Mouse (Mus musculus) urinary bladder, postnatal 10 days (tissue): Measurements from ENCODE around the gene Gm973.
"Not testable (repeated sequence)": the region's sequence is repeated elsewhere in the genome, so short reads cannot be mapped to it uniquely, and the experiment has no call there.

Experiments
- DNase-seq: peaks from one replicate; pipeline ENCODE4 v3.0.0; 2022; ENCODE audit warnings: low spot score

Gm973 gene

GRCm38 (mm10) chr1:59589271-59589670 is 73.2 kb downstream of the Gm973 start:
- DNase-seq, result no peak

DNA sequence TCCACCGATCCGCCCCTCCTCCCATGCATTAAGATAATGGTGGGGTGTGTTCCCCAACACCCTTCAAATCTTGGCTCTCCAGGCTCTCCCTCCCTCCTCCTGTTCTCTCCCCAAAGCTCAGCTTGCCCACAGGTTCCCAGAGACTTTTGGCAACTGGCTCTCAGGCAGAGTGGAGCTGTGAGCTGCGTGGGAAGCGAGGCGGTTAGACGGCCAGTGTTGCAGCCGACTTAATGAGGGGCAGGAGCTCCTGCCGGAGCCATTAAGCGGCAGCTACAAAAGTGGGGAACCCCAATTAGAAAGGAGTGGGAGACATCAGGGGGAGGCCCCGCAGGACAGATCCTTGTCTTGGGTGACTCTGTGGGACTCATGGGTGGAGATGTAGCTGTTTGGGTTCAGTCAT is 76.3 kb downstream of the Gm973 start:
- no peak for DNase-seq

GRCm38 (mm10) chr1:59592876-59593275 is 76.8 kb downstream of the Gm973 start:
- no peak for DNase-seq

GRCm38 (mm10) chr1:59593622-59594035 is 77.6 kb downstream of the Gm973 start:
- no peak for DNase-seq

DNA sequence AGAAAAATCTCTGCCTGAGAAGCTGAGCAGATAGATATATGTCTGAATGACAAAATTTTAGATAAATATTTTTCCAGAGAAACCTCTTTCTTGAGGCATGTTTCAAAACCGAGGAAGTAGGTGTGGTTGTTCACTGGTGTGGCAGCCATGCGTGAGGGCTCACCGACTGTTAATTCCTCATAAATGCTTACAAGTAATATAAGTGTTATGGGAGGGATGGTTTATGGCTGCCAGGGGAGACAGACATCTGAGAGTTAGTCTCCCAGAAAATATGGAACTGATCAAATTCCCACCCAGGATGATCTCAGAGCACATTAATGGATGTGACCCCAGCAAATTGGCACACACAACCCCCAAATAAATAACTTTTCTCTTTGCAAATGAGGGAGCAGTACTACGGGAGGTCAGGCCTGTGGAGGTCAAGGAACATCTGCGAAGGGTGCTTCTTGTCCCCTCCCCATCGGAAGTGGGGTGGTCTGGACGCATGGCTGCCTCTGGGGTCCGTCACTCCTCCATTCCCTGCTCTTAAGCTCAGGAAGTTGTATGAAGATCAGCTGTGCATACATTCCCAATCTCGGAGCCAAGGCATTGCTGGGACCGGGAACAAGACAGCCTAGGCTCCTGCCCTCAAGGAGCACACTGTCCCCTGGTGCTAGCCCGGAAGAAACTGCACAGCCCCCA is 78.7 kb downstream of the Gm973 start:
- DNase-seq, result no peak

DNA sequence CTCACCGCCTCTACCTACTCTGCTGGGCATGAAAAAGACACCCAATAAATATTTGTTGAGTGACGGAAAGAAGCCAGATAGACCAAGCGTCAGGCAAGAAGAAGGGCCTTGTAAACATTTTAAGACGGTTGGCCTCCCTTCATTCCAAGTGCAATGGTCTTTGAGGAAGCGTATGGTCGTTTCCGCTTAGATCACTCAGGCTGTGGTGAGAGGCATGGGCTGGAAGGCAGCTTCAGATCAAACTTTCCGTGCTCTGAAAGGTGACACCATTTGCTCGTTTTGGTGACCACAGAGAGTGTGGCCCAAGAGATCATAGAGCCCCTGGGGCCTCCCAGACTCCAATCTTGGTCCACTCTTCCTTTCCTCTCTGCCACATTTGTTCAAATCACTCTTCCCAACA is 79.5 kb downstream of the Gm973 start:
- DNase-seq, result no peak

- no peak for DNase-seq
These were observed 86.7 kb downstream of the Gm973 start for GRCm38 (mm10) chr1:59602531-59603416.

DNA sequence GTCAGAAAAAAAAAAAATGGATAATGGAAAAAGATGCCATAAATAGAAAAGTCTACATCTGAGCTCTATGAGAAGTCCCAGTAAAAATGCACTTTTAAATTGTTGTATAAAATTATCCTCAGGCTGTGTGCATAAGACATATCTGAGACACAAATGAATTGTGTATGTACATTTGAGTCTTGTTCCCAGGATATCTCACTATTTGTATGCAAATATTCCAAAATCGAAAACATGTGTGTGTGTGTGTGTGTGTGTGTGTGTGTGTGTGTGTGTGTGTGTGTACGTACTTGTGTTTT is 87.3 kb downstream of the Gm973 start:
- DNase-seq, result no peak

DNA sequence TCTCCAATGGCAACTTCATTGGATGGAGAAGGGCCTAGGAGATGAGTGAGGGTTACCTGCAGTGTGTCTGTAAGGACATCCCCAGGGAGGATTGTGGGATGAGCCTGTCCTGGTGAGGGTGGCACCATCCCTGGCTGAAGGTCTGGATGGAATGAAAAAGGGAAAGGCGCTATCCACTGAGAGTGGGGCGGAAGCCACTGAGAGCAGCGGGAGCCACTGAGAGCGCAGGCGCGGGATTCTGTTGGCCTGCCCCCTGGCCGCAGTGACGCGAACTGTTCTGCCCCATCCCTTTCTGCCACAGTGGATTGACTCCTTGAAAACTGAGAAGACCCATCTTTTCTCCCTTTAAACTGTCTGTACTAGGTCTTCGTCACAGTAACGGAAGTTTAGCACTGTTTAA is 87.8 kb downstream of the Gm973 start:
- DNase-seq, result no peak

- no peak for DNase-seq
These were observed 90.4 kb downstream of the Gm973 start for GRCm38 (mm10) chr1:59606479-59606878.

- DNase-seq, result no peak
These were observed 91.0 kb downstream of the Gm973 start for GRCm38 (mm10) chr1:59607071-59607470.

DNA sequence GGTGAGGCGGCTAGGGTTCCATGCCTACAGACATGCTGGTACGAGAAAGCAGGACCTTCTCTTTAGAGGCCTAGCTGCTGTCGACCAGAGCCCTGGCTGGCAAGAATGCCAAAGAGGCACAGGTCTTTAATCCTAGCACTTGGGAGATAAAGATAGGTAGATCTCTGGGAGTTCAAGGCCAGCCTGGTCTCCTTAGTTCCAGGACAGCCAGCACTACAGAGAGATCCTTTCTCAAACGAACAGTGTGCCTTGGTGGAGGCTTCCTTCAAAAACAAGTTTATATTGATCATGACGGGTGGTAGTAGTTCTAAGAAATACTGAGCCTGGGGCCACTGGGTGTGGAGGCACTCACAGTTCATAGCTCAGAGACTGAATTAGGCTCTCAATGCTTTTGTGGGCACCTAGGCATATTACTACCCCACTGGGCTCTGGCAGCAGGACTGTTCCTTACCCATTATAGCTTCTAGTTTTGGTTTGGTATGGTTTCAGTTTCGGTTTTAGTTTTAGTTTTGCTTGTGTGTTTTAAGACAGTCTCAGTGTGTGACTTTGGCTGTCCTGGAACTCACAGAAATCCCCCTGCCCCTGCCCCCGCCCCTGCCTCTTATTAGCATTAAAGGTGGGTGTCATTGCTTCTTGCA is 92.2 kb downstream of the Gm973 start:
- no peak for DNase-seq

- no peak for DNase-seq
These were observed 92.9 kb downstream of the Gm973 start for GRCm38 (mm10) chr1:59608920-59609319.

- no peak for DNase-seq
These were observed 93.4 kb downstream of the Gm973 start for GRCm38 (mm10) chr1:59609458-59609857.

GRCm38 (mm10) chr1:59609896-59610295 is 93.8 kb downstream of the Gm973 start:
- no peak for DNase-seq

- DNase-seq, result no peak
These were observed 94.9 kb downstream of the Gm973 start for GRCm38 (mm10) chr1:59610929-59611328.

GRCm38 (mm10) chr1:59613795-59614194 is 97.7 kb downstream of the Gm973 start:
- no peak for DNase-seq

GRCm38 (mm10) chr1:59615021-59615420 is 99.0 kb downstream of the Gm973 start:
- no peak for DNase-seq

- DNase-seq, result no peak
These were observed 103.1 kb downstream of the Gm973 start for GRCm38 (mm10) chr1:59619201-59619600.

DNA sequence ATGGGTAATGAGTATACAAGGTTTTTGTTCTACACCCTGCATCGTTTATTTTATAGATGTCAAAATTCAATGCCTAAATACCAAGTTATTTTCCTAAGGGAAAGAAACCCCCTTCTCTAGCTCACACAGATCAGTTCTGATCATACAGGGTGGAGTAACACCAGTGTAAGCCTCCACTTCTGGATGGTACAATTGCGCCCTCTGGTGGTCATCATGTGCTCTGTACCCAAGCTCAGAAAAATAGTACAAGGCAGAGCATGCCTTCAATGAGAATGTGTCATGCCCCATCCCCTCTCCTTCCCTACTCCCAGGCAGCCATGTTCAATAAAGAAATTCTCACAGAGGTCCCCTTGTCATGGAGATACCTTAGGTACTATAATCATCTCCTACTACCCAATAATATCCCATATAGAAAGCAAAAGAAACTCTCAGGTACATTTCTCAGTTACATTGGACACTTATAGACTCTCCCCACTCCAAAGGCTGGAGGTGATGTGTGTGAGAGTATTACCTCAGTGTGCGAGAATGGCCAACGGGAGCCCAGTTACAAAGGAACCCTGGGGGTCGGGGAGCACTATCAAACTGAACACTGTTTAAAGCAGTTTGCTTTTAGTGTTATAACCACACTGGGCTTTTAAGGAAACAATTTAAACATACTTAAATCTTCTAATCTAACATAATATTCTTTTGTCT is 107.4 kb downstream of the Gm973 start:
- no peak for DNase-seq

DNA sequence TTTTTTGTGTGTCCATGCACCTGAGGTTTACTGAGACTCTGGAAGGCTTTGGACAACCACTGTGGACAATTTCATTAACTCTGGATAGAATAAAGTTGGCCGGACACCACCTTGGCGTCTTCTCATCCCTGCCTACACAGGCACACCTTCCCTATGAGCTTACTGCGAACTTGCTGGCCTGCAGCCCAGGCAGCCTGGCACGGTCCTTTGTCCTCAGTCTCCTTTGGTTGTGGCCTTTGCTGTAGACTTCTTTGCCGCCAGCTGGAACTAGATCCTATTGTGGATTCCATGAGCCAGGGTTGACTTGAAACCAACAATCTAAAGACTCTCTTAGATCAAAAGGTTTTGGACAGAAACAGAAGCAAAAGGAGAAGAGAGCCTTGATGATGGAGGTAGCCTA is 109.3 kb downstream of the Gm973 start:
- no peak for DNase-seq

DNA sequence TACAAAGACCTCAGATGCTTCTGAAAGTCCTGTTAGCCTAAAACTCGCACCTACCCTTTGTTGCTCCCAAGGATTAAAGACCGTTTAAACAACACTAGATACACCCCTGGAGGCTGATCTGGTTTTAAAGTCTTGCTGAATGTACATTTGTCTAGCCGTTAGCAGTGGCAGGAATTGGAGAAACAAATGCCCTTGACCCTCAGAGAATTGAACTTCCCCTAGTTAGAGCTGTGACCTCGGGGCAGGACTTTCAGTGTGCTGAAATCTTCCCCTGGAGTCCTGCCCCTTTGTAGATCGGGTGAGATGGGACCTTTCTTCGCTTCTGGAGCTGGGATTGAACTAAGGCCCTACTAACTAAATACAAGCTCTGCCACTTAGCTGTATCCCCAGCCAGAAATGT is 113.1 kb downstream of the Gm973 start:
- DNase-seq, result no peak

DNA sequence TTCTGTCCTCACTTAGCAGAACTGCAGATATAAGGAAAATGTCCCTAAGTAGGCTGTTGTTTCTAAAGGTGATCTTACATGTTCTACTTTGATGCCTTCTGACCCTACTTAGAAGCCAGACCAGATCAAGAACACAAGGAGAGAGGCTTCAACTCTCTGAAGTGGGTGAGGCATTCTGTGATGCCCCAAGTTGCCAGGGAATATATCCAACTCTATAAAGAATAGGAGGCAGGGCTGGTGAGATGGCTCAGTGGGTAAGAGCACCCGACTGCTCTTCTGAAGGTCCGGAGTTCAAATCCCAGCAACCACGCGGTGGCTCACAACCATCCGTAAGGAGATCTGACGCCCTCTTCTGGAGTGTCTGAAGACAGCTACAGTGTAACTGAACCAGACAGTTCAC is 114.3 kb downstream of the Gm973 start:
- DNase-seq, result not testable (repeated sequence)
